Mouse (Mus musculus): ENCODE results near the gene Cldn11. TPM values are rescaled to one million over a fixed set of nuclear protein-coding genes. Genes with fewer than 3 reads are reported as not detected.

Gene Cldn11
- total RNA-seq, 1 experiment from 2014 or later, result not detected

- ATAC-seq (replicated peaks; ENCODE audit: insufficient number of reproducible peaks, low FRiP score, low TSS enrichment, poor library complexity, severe bottlenecking), result no peak
Observed at GRCm38 (mm10) chr3:31152108-31152507, 2.4 kb downstream of the Cldn11 start.

DNA sequence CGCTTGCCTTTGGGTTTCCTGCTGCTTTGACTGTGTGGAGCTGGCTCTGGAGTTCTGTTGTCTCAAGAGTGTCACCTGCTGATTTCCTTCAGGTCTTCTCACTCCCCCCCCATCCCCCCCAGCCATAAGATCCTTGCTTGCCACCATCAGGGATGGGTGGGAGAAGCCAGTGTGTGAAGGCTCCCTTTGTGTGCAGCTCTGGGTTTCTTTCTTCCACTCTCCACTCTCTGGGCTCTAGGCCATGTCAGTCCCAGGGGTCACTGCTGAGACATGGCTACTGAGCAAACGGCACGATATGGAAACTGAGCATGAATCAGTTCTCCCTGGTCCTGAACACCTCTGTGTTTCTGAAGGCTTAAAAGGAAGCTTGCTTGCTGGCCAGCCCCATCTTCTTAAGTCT, 6.4 kb downstream of the Cldn11 start:
- ATAC-seq (replicated peaks; ENCODE audit: insufficient number of reproducible peaks, low FRiP score, low TSS enrichment, poor library complexity, severe bottlenecking), result no peak

GRCm38 (mm10) chr3:31157776-31158175, 8.1 kb downstream of the Cldn11 start:
- no peak for ATAC-seq (replicated peaks; ENCODE audit: insufficient number of reproducible peaks, low FRiP score, low TSS enrichment, poor library complexity, severe bottlenecking)

DNA sequence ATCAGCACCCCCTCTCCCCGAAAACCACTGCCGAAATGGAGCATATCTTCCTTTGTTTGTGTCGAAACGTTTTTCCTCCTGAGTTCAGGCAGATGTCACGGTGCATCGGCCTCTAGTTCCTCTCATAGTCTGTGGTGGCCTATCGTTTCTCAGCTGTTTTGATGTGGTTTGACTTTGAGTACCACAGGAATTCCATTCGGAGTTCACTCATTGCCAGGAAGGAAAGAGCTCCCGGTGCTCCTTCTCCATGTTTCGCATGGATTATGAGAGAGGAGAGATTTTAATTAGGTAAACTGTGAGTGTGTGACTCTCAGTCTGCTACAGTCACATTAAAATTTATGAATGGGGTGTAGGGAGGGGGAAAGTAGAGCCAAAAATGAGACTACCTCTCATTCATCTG, 10.3 kb downstream of the Cldn11 start:
- no peak for ATAC-seq (replicated peaks; ENCODE audit: insufficient number of reproducible peaks, low FRiP score, low TSS enrichment, poor library complexity, severe bottlenecking)

DNA sequence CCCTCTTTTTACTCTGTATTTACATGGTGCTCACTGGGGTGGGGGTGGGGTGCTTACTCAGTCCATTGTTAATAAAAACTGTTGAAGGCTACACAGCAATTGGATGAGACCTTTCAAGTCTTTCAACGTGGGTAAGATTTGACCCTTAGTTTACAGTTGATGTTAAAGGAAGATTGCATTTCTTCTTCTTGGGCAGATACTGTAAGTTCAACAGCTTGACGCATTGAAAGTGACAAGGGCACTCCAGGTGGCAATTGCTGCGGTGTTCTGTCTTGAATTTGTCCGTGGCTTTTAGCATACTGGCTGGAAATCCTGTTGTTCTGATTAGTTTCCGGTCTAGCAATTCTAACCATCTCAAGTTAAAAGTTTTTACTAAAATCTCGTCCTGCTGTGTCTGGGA, 11.6 kb downstream of the Cldn11 start:
- ATAC-seq (replicated peaks; ENCODE audit: insufficient number of reproducible peaks, low FRiP score, low TSS enrichment, poor library complexity, severe bottlenecking), result no peak

DNA sequence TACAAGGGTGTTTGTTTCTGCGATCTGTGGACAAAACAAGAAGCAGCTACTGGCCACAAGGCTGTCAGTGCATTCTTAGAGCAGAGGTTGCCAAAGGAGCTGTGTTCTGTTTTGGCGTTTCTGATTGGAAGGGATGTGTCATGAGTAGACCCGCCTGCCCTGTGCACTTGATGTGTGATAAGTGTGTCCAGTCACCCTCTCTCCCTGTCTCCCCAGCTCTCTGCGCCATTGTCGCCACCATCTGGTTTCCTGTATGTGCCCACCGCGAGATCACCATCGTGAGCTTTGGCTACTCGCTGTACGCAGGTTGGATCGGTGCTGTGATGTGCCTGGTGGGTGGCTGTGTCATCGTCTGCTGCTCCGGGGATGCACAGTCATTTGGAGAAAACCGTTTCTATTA, 13.1 kb downstream of the Cldn11 start:
- no peak for ATAC-seq (replicated peaks; ENCODE audit: insufficient number of reproducible peaks, low FRiP score, low TSS enrichment, poor library complexity, severe bottlenecking)

- ATAC-seq (replicated peaks; ENCODE audit: insufficient number of reproducible peaks, low FRiP score, low TSS enrichment, poor library complexity, severe bottlenecking), result no peak
Observed at GRCm38 (mm10) chr3:31165803-31166202, 16.1 kb downstream of the Cldn11 start.

DNA sequence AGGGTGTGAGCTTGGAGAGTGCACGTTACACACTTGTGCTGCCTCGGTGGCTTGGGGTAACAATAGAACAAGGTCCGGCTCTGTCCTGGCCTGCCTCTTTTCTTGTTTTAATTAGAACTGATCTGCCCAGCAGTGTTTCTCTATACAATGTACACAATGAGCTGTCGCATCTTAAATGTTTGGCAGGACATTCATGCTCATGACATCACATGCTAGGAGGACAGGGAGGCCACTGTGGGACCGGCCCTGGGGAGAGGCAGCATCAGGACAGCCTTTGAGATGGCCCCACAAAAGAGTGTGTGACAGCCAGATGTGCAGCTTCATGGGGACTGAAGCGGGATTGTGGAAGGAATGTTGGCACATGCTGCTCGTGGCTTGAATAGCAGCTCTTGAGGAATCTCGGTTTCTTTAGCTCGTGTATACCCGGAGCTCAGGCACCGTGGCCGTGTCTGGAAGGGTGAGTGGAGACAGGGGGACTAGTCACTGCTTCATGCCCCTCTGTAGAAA, 16.7 kb downstream of the Cldn11 start:
- ATAC-seq (replicated peaks; ENCODE audit: insufficient number of reproducible peaks, low FRiP score, low TSS enrichment, poor library complexity, severe bottlenecking), result no peak

- ATAC-seq (replicated peaks; ENCODE audit: insufficient number of reproducible peaks, low FRiP score, low TSS enrichment, poor library complexity, severe bottlenecking), result no peak
Observed at GRCm38 (mm10) chr3:31190342-31190741, 40.6 kb downstream of the Cldn11 start.

DNA sequence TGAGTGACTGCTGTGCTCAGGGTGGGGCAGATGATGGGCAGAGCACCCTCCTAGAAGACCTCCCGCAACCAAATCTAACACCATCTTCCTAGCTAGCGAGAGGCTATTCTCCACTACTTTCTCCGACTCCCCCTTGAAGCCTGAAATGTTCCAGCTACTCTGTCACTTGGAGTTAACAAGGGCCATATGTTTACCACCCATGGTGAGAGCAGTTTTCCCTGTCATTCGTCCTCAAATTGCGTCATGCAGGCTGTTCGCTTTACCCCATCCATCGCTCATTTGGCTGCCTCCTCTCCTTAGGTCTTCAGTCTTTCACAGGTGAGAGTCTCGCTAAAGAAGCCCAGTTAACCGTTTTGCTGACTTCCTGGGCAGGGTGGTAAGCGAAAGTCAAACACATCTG, 41.7 kb downstream of the Cldn11 start:
- ATAC-seq (replicated peaks; ENCODE audit: insufficient number of reproducible peaks, low FRiP score, low TSS enrichment, poor library complexity, severe bottlenecking), result no peak

DNA sequence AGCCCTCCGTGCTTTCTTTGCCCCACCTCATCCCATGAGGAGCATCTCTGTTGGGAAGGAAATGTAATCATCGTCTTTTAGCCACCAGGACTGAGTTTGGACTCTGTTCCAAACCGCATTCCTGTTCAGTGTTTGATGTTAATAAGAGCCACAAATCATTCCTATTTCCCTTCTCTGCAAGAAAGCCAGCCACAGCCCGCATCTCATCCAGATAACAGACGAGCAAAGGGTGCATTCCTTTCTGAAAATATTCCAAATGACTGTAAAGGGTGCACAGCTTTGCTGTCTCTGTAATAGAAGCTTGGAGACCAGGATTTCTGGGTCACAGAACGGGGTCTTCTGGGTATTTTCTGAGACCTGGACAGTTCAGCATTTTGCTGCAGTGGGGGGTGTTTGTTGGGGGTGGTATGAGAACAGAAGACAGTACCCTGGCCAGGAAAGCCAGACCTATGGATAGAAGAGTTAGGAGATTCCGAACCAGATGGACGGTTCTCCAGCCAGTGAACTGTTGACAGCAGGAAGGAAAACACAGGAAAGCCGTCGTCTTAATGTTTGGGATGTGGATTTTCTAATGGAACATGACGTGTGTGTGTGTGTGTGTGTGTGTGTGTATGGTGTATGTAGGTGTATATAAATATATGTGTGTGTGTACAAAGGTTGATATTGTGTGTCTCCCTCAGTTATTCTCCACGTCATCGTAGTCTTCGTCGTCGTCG, 49.6 kb downstream of the Cldn11 start:
- ATAC-seq (replicated peaks; ENCODE audit: insufficient number of reproducible peaks, low FRiP score, low TSS enrichment, poor library complexity, severe bottlenecking), result no peak

DNA sequence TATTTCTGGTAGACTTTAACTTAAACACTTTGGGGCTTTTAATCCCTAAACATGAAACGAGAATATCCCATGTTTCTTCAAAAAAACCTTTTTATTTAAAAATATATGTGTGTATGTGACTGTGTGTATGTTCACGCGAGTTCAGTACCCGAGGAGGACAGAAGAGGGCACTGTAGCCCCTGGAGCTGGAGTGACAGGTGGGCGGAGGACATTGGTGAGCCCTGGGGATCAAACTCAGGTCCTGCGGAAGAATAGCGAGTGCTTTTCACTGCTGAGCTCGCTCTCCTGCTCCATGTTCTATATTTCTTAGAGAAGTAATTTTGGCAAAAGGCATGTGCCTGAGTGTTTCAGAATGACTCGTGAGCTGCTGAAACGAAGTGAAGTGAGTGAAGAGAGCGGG, 54.2 kb downstream of the Cldn11 start:
- ATAC-seq (replicated peaks; ENCODE audit: insufficient number of reproducible peaks, low FRiP score, low TSS enrichment, poor library complexity, severe bottlenecking), result no peak

DNA sequence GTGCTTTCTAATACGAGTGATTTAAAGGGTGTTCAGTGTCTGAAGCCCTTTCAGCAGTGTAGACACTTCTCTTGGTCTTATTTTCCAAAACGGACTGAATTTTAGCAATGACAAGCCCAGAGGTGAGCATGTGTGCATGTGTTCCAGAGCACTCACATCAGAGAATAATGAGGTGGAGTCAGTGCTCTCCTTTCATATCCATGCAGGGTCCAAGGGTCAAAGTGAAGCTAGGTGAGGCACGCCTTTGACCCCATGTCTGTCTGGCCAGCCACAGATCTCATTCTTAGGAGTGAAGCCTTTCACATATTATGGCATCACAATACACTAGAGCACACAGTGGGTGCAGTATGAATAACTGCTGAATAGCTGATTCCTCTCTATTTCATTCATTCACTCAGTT, 55.4 kb downstream of the Cldn11 start:
- no peak for ATAC-seq (replicated peaks; ENCODE audit: insufficient number of reproducible peaks, low FRiP score, low TSS enrichment, poor library complexity, severe bottlenecking)

- ATAC-seq (replicated peaks; ENCODE audit: insufficient number of reproducible peaks, low FRiP score, low TSS enrichment, poor library complexity, severe bottlenecking), result no peak
Observed at GRCm38 (mm10) chr3:31208046-31208445, 58.3 kb downstream of the Cldn11 start.

- no peak for ATAC-seq (replicated peaks; ENCODE audit: insufficient number of reproducible peaks, low FRiP score, low TSS enrichment, poor library complexity, severe bottlenecking)
Observed at GRCm38 (mm10) chr3:31208458-31208994, 58.8 kb downstream of the Cldn11 start.

DNA sequence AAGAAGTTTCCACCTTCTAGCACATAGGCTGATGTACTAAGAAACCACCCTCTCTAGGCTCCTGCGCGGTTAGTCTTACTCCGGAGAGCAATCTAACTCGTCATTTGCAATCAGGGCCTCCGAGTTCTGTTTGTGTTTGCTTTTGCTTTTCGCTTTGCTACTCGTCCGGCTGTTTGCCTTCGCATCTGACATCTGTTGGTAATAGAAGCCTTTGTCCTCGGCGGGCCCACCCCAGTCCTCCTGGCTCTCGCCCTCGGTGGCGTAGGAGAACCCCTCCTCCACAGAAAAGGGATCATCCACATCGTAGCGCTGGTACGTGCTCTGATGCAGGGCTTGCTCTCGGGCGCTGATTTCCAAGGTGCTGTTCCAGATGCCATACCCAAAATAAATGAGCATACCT, 59.3 kb downstream of the Cldn11 start:
- no peak for ATAC-seq (replicated peaks; ENCODE audit: insufficient number of reproducible peaks, low FRiP score, low TSS enrichment, poor library complexity, severe bottlenecking)

GRCm38 (mm10) chr3:31212205-31213038, 62.7 kb downstream of the Cldn11 start:
- ATAC-seq (replicated peaks; ENCODE audit: insufficient number of reproducible peaks, low FRiP score, low TSS enrichment, poor library complexity, severe bottlenecking), result no peak

GRCm38 (mm10) chr3:31213802-31214201, 64.1 kb downstream of the Cldn11 start:
- no peak for ATAC-seq (replicated peaks; ENCODE audit: insufficient number of reproducible peaks, low FRiP score, low TSS enrichment, poor library complexity, severe bottlenecking)

All from monocyte, adult 5-6 weeks (primary cell).